Mouse (Mus musculus): ENCODE measurements around the gene Mgat5b. TPM values are rescaled to one million over a fixed set of nuclear protein-coding genes. Genes with fewer than 3 reads are reported as not detected.

Gene Mgat5b
- total RNA-seq, 2 experiments from 2014 or later: 80.0 to 92.0 TPM

- intact Hi-C loops (cut with DNase I): no loop called here
- TF ChIP-seq CTCF (IDR thresholded peaks at IDR 0.05): no peak
- no peak for DNase-seq (ENCODE audit: extremely low spot score in 1 of 2, low spot score in 2 of 2)
- Histone ChIP-seq H3K27ac (no peak overlapping the region), H3K4me3 (peak overlapping the region; percentile 41)
Observed at GRCm38 (mm10) chr11:116920746-116921145, 2.1 kb downstream of the Mgat5b start.

- H3K4me3 ChIP-seq: no peak overlapping the region
- no peak for DNase-seq (ENCODE audit: extremely low spot score in 1 of 2, low spot score in 2 of 2)
Observed at GRCm38 (mm10) chr11:116922058-116922457, 3.4 kb downstream of the Mgat5b start.

GRCm38 (mm10) chr11:116928031-116928430, 9.4 kb downstream of the Mgat5b start:
- H3K27ac ChIP-seq: no peak overlapping the region
- DNase-seq (ENCODE audit: extremely low spot score in 1 of 2, low spot score in 2 of 2): no peak
- TF ChIP-seq CTCF (IDR thresholded peaks at IDR 0.05): no peak
- intact Hi-C loops (cut with DNase I): no loop called here
- no peak overlapping the region for H3K4me3 ChIP-seq

More at GRCm38 (mm10) chr11:116922058-116922457, 3.4 kb downstream of the Mgat5b start:
- intact Hi-C loops (cut with DNase I): no loop called here
- TF ChIP-seq CTCF (IDR thresholded peaks at IDR 0.05): no peak
- H3K27ac ChIP-seq: no peak overlapping the region; the same call in 1 of the 2 replicates

GRCm38 (mm10) chr11:116934862-116935261, 16.2 kb downstream of the Mgat5b start:
- Histone ChIP-seq H3K27ac (peak overlapping the region; percentile 81), H3K4me3 (no peak overlapping the region)
- TF ChIP-seq CTCF (IDR thresholded peaks at IDR 0.05): no peak
- intact Hi-C loops (cut with DNase I): no loop called here
- no peak for DNase-seq (ENCODE audit: extremely low spot score in 1 of 2, low spot score in 2 of 2)

- DNase-seq (ENCODE audit: extremely low spot score in 1 of 2, low spot score in 2 of 2): no peak
- no peak overlapping the region for H3K4me3 ChIP-seq
- intact Hi-C loops (cut with DNase I): no loop called here
- no peak for TF ChIP-seq CTCF (IDR thresholded peaks at IDR 0.05)
- H3K27ac ChIP-seq: peak overlapping the region; percentile 81
Observed at GRCm38 (mm10) chr11:116935354-116935753, 16.7 kb downstream of the Mgat5b start.

- peak overlapping the region; percentile 81 for H3K27ac ChIP-seq
- DNase-seq (ENCODE audit: extremely low spot score in 1 of 2, low spot score in 2 of 2): no peak
- H3K4me3 ChIP-seq: no peak overlapping the region
- intact Hi-C loops (cut with DNase I): no loop called here
- no peak for TF ChIP-seq CTCF (IDR thresholded peaks at IDR 0.05)
Observed at GRCm38 (mm10) chr11:116935917-116936316, 17.3 kb downstream of the Mgat5b start.

- no peak for TF ChIP-seq CTCF (IDR thresholded peaks at IDR 0.05)
- Histone ChIP-seq H3K27ac (no peak overlapping the region), H3K4me3 (no peak overlapping the region)
- no peak for DNase-seq (ENCODE audit: extremely low spot score in 1 of 2, low spot score in 2 of 2)
- intact Hi-C loops (cut with DNase I): no loop called here
Observed at GRCm38 (mm10) chr11:116937141-116937540, 18.5 kb downstream of the Mgat5b start.

- no peak overlapping the region for H3K27ac ChIP-seq
- TF ChIP-seq CTCF (IDR thresholded peaks at IDR 0.05): no peak
- no peak for DNase-seq (ENCODE audit: extremely low spot score in 1 of 2, low spot score in 2 of 2)
- no peak overlapping the region for H3K4me3 ChIP-seq
- intact Hi-C loops (cut with DNase I): no loop called here
Observed at GRCm38 (mm10) chr11:116940088-116940855, 21.6 kb downstream of the Mgat5b start.

- Histone ChIP-seq H3K27ac (no peak overlapping the region), H3K4me3 (no peak overlapping the region)
- TF ChIP-seq CTCF (IDR thresholded peaks at IDR 0.05): no peak
- no peak for DNase-seq (ENCODE audit: extremely low spot score in 1 of 2, low spot score in 2 of 2)
- intact Hi-C loops (cut with DNase I): no loop called here
Observed at GRCm38 (mm10) chr11:116944346-116944745, 25.7 kb downstream of the Mgat5b start.

GRCm38 (mm10) chr11:116949832-116950231, 31.2 kb downstream of the Mgat5b start:
- H3K4me3 ChIP-seq: no peak overlapping the region
- TF ChIP-seq CTCF (IDR thresholded peaks at IDR 0.05): no peak
- H3K27ac ChIP-seq: no peak overlapping the region
- intact Hi-C loops (cut with DNase I): no loop called here
- no peak for DNase-seq (ENCODE audit: extremely low spot score in 1 of 2, low spot score in 2 of 2)

- H3K27ac ChIP-seq: no peak overlapping the region
- H3K4me3 ChIP-seq: no peak overlapping the region
- no peak for TF ChIP-seq CTCF (IDR thresholded peaks at IDR 0.05)
- intact Hi-C loops (cut with DNase I): no loop called here
- DNase-seq (ENCODE audit: extremely low spot score in 1 of 2, low spot score in 2 of 2): no peak
Observed at GRCm38 (mm10) chr11:116951429-116951828, 32.8 kb downstream of the Mgat5b start.

- DNase-seq (ENCODE audit: extremely low spot score in 1 of 2, low spot score in 2 of 2): peak in 1 of 2 experiments; percentile 56
- no peak for TF ChIP-seq CTCF (IDR thresholded peaks at IDR 0.05)
- intact Hi-C loops (cut with DNase I): no loop called here
- peak overlapping the region; percentile 32; the same call in 1 of the 2 replicates for H3K27ac ChIP-seq
- no peak overlapping the region for H3K4me3 ChIP-seq
Observed at GRCm38 (mm10) chr11:116954231-116955118, 35.8 kb downstream of the Mgat5b start.
